Mouse (Mus musculus) intestine, postnatal 0 days (tissue): ENCODE data around the gene Atp1a4. TPM values are rescaled to one million over a fixed set of nuclear protein-coding genes. Genes with fewer than 3 reads are reported as not detected.

ENCODE experiments used
- ATAC-seq: fragments of 200-750 bp; cut with Nextera tagmentation; 2 replicates; pipeline ENCODE4 v1.8.0; 2017; ENCODE audit warnings: mild to moderate bottlenecking, moderate TSS enrichment, moderate library complexity
- H3K27ac ChIP-seq: fragments of 300-500 bp; sonication (generic); 2 replicates; pipeline ENCODE4 v1.5.1; 2014; ENCODE audit warnings: mild to moderate bottlenecking, low read depth, low read length, moderate library complexity
- H3K27me3 ChIP-seq: fragments of 300-500 bp; sonication (generic); replicated peaks from 2 replicates; pipeline ENCODE4 v1.6.1; 2014; ENCODE audit warnings: low read length, mixed read lengths; ENCODE audit not compliant: control insufficient read depth, insufficient read depth
- H3K36me3 ChIP-seq: fragments of 300-500 bp; sonication (generic); 2 replicates; pipeline ENCODE4 v1.6.1; 2014; ENCODE audit warnings: mild to moderate bottlenecking, moderate library complexity; ENCODE audit not compliant: control insufficient read depth, insufficient read depth
- H3K4me1 ChIP-seq: fragments of 300-500 bp; sonication (generic); replicated peaks from 2 replicates; pipeline ENCODE4 v1.6.1; 2014; ENCODE audit warnings: antibody characterized with exemption, low read length, mixed read lengths; ENCODE audit not compliant: control insufficient read depth, insufficient read depth
- H3K4me2 ChIP-seq: fragments of 300-500 bp; sonication (generic); replicated peaks from 2 replicates; pipeline ENCODE4 v1.6.1; 2014; ENCODE audit warnings: low read depth, mild to moderate bottlenecking, moderate library complexity
- H3K4me3 ChIP-seq: fragments of 300-500 bp; sonication (generic); 2 replicates; pipeline ENCODE4 v1.5.1; 2014; ENCODE audit warnings: low read depth, low read length
- H3K9ac ChIP-seq: fragments of 300-500 bp; sonication (generic); 2 replicates; pipeline ENCODE4 v1.6.1; 2014; ENCODE audit warnings: mild to moderate bottlenecking, low read depth, low read length
- H3K9me3 ChIP-seq: fragments of 300-500 bp; sonication (generic); 2 replicates; pipeline ENCODE4 v1.6.1; 2016; ENCODE audit warnings: mixed run types; ENCODE audit not compliant: control insufficient read depth
- CTCF ChIP-seq: sonication (generic); IDR thresholded peaks from 2 replicates; pipeline ENCODE4 v1.5.1; 2016; ENCODE audit warnings: low read depth, mild to moderate bottlenecking, control low read depth, antibody characterized with exemption, moderate library complexity
- WGBS: fragments of 180-500 bp; shearing (Covaris S2); extraction: QIAGEN DNeasy Blood & Tissue Kit; methylation state at CpG from one replicate; pipeline ENCODE4 v1.1.7; 2014; 5-methylcytosine and 5-hydroxymethylcytosine counted together
- polyA plus RNA-seq: library from polyadenylated mRNA; unstranded; fragments of >200 nt; fragmentation: Nextera tagmentation; extraction: Ambion mirVana; gene quantifications from 2 replicates; pipeline ENCODE4 v1.2.1, GENCODE M21; 2015

Gene Atp1a4
- polyA plus RNA-seq, 1 experiment from 2014 or later: not detected

- H3K9me3 ChIP-seq: no peaks in the 10 kb centered on the region
- ATAC-seq: no peak
- H3K27ac ChIP-seq: no peak overlapping the region
- no peaks in the 10 kb centered on the region; the same call in 1 of the 2 replicates for H3K4me1 ChIP-seq
- no peak for TF ChIP-seq CTCF
- H3K4me2 ChIP-seq: no peak overlapping the region
- no peaks in the 10 kb centered on the region for H3K27me3 ChIP-seq
- H3K9ac ChIP-seq: no peak overlapping the region
- H3K36me3 ChIP-seq: no peaks in the 10 kb centered on the region
- 68% methylated on average over 3 of the region's 3 CpGs for WGBS
- no peak overlapping the region for H3K4me3 ChIP-seq
Observed at GRCm38 (mm10) chr1:172277172-172277571, 19.0 kb upstream of the Atp1a4 start.

- H3K4me3 ChIP-seq: no peak overlapping the region
- no peaks in the 10 kb centered on the region; the same call in 1 of the 2 replicates for H3K4me1 ChIP-seq
- no peak overlapping the region for H3K4me2 ChIP-seq
- no peaks in the 10 kb centered on the region for H3K27me3 ChIP-seq
- no peak for ATAC-seq
- H3K27ac ChIP-seq: no peak overlapping the region
- TF ChIP-seq CTCF: no peak
- H3K9me3 ChIP-seq: no peaks in the 10 kb centered on the region
- H3K9ac ChIP-seq: no peak overlapping the region
- WGBS: 39% methylated on average over 5 of the region's 5 CpGs
- H3K36me3 ChIP-seq: no peaks in the 10 kb centered on the region
Observed at GRCm38 (mm10) chr1:172274547-172274946, 16.3 kb upstream of the Atp1a4 start.

GRCm38 (mm10) chr1:172274116-172274515, 15.9 kb upstream of the Atp1a4 start:
- no peaks in the 10 kb centered on the region for H3K27me3 ChIP-seq
- H3K4me2 ChIP-seq: no peak overlapping the region
- no peaks in the 10 kb centered on the region; the same call in 1 of the 2 replicates for H3K4me1 ChIP-seq
- no peak for TF ChIP-seq CTCF
- WGBS: 57% methylated on average over 5 of the region's 5 CpGs
- H3K9me3 ChIP-seq: no peaks in the 10 kb centered on the region
- H3K4me3 ChIP-seq: no peak overlapping the region
- H3K27ac ChIP-seq: no peak overlapping the region
- H3K36me3 ChIP-seq: no peaks in the 10 kb centered on the region
- no peak for ATAC-seq
- H3K9ac ChIP-seq: no peak overlapping the region

- no peaks in the 10 kb centered on the region for H3K27me3 ChIP-seq
- no peak overlapping the region for H3K27ac ChIP-seq
- no peaks in the 10 kb centered on the region for H3K9me3 ChIP-seq
- TF ChIP-seq CTCF: no peak
- H3K4me1 ChIP-seq: no peaks in the 10 kb centered on the region; the same call in 1 of the 2 replicates
- no peak overlapping the region for H3K9ac ChIP-seq
- 87% methylated on average over 6 of the region's 6 CpGs for WGBS
- ATAC-seq: no peak
- H3K4me2 ChIP-seq: no peak overlapping the region
- H3K36me3 ChIP-seq: no peaks in the 10 kb centered on the region
- no peak overlapping the region for H3K4me3 ChIP-seq
Observed at GRCm38 (mm10) chr1:172273386-172273785, 15.2 kb upstream of the Atp1a4 start.

GRCm38 (mm10) chr1:172271765-172272164, 13.6 kb upstream of the Atp1a4 start:
- Histone ChIP-seq H3K4me2 (no peak overlapping the region), H3K4me3 (no peak overlapping the region), H3K4me1 (no peaks in the 10 kb centered on the region; the same call in 1 of the 2 replicates), H3K27me3 (no peaks in the 10 kb centered on the region), H3K9ac (no peak overlapping the region), H3K36me3 (no peaks in the 10 kb centered on the region), H3K9me3 (no peaks in the 10 kb centered on the region), H3K27ac (no peak overlapping the region)
- TF ChIP-seq CTCF: no peak
- ATAC-seq: no peak
- WGBS: 56% methylated on average over 10 of the region's 10 CpGs

GRCm38 (mm10) chr1:172271208-172271607, 13.0 kb upstream of the Atp1a4 start:
- H3K9me3 ChIP-seq: no peaks in the 10 kb centered on the region
- H3K36me3 ChIP-seq: no peaks in the 10 kb centered on the region
- H3K4me2 ChIP-seq: no peak overlapping the region
- TF ChIP-seq CTCF: no peak
- H3K4me1 ChIP-seq: no peaks in the 10 kb centered on the region; the same call in 1 of the 2 replicates
- H3K9ac ChIP-seq: no peak overlapping the region
- H3K4me3 ChIP-seq: no peak overlapping the region
- no peaks in the 10 kb centered on the region for H3K27me3 ChIP-seq
- H3K27ac ChIP-seq: no peak overlapping the region
- ATAC-seq: no peak
- 82% methylated on average over 3 of the region's 3 CpGs for WGBS

GRCm38 (mm10) chr1:172261477-172262078, 3.4 kb upstream of the Atp1a4 start, which contains the start of gene Igsf8:
TSS of gene Igsf8 (plus strand) at chr1:172261641.
- 68% methylated on average over 8 of the region's 8 CpGs for WGBS
- no peak within 1 kb of the TSS for H3K4me2 ChIP-seq
- no peaks in the 10 kb centered on the region for H3K27me3 ChIP-seq
- H3K36me3 ChIP-seq: no peaks in the 10 kb centered on the region
- ATAC-seq: no peak
- no peak for TF ChIP-seq CTCF
- no peaks in the 10 kb centered on the region for H3K4me1 ChIP-seq
- no peak within 1 kb of the TSS for H3K27ac ChIP-seq
- no peak within 1 kb of the TSS for H3K4me3 ChIP-seq
- H3K9me3 ChIP-seq: no peaks in the 10 kb centered on the region
- no peak within 1 kb of the TSS; the same call in 1 of the 2 replicates for H3K9ac ChIP-seq
